Mouse (Mus musculus) liver, postnatal 0 days (tissue): Measurements from ENCODE around the gene Gfra1.

ENCODE experiments used
- CTCF ChIP-seq: sonication (generic); IDR thresholded peaks from 2 replicates; pipeline ENCODE4 v1.5.1; 2016; ENCODE audit warnings: antibody characterized with exemption, low read depth
- EP300 ChIP-seq: IDR thresholded peaks from 2 replicates; pipeline ENCODE4 v1.6.1; 2016; ENCODE audit warnings: antibody characterized with exemption, low read depth, mild to moderate bottlenecking

DNA sequence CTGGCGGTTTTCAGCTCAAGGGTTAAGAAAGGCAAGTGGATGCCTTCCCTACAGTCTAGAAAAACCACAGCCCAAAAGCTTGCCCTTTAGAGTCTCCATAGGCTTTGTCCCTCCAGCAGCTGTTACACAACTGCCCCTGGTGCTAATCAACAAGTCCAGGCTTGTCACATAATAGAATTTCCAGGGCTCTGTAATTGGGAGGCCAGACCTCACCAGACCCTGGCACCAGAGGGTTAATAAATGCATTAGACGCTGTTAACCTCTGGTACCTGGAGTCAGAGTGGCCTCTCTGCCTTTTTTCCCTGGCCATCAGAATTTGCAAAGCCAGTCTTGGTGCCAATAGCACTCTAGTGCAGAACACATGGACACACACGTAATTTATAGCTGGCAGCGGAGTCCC is 211.6 kb downstream of the Gfra1 start:
- TF ChIP-seq CTCF (no peak), EP300 (no peak)
